Mouse (Mus musculus) hindbrain, embryonic 11.5 days (tissue): ENCODE measurements at regions not wholly inside any gene's neighbourhood (a gene's known extent, or its start where the extent isn't known, plus 50 kb on each side); places are given as distances from the start of the nearest gene placed in this dataset.

Experiments used
- ATAC-seq: fragments of 200-750 bp; cut with Nextera tagmentation; 2 replicates; pipeline ENCODE4 v1.8.0; 2017; ENCODE audit warnings: mild to moderate bottlenecking, moderate TSS enrichment, moderate library complexity; ENCODE audit not compliant: low FRiP score
- DNase-seq: peaks from one replicate; pipeline ENCODE4 v3.0.0-alpha.2; 2015; ENCODE audit warnings: low spot score
- H3K27ac ChIP-seq: fragments of 300-500 bp; sonication (generic); 2 replicates; pipeline ENCODE4 v1.5.1; 2014; ENCODE audit warnings: mild to moderate bottlenecking, low read depth, low read length
- H3K27me3 ChIP-seq: fragments of 300-500 bp; sonication (generic); 2 replicates; pipeline ENCODE4 v1.6.1; 2014; ENCODE audit warnings: mild to moderate bottlenecking, low read length, moderate library complexity, mixed read lengths; ENCODE audit not compliant: control insufficient read depth, insufficient read depth
- H3K36me3 ChIP-seq: fragments of 300-500 bp; sonication (generic); 2 replicates; pipeline ENCODE4 v1.6.1; 2014; ENCODE audit warnings: mild to moderate bottlenecking, low read length, moderate library complexity, mixed read lengths; ENCODE audit not compliant: control insufficient read depth, insufficient read depth
- H3K4me1 ChIP-seq: fragments of 300-500 bp; sonication (generic); replicated peaks from 2 replicates; pipeline ENCODE4 v1.6.1; 2014; ENCODE audit warnings: low read length, mixed read lengths; ENCODE audit not compliant: control insufficient read depth, insufficient read depth
- H3K4me2 ChIP-seq: fragments of 300-500 bp; sonication (generic); replicated peaks from 2 replicates; pipeline ENCODE4 v1.6.1; 2014; ENCODE audit warnings: mild to moderate bottlenecking, low read depth, low read length
- H3K4me3 ChIP-seq: fragments of 300-500 bp; sonication (generic); 2 replicates; pipeline ENCODE4 v1.5.1; 2014; ENCODE audit warnings: low read depth, low read length
- H3K9ac ChIP-seq: fragments of 300-500 bp; sonication (generic); 2 replicates; pipeline ENCODE4 v1.6.1; 2014; ENCODE audit warnings: low read depth, low read length
- H3K9me3 ChIP-seq: fragments of 300-500 bp; sonication (generic); 2 replicates; pipeline ENCODE4 v1.6.1; 2016; ENCODE audit warnings: low read length; ENCODE audit not compliant: control insufficient read depth
- WGBS: fragments of 180-500 bp; shearing (Covaris S2); extraction: QIAGEN DNeasy Blood & Tissue Kit; methylation state at CpG from one replicate; pipeline ENCODE4 v1.1.7; 2014; 5-methylcytosine and 5-hydroxymethylcytosine counted together

GRCm38 (mm10) chr9:61271243-61271642 is 100.9 kb upstream of the Tle3 start:
- Histone ChIP-seq H3K4me2 (no peak overlapping the region), H3K9ac (no peak overlapping the region), H3K27me3 (no peaks in the 10 kb centered on the region), H3K27ac (no peak overlapping the region), H3K9me3 (no peaks in the 10 kb centered on the region), H3K4me1 (no peaks in the 10 kb centered on the region), H3K4me3 (no peak overlapping the region), H3K36me3 (no peaks in the 10 kb centered on the region)
- DNase-seq (no peak), ATAC-seq (no peak)
- WGBS, result 92% methylated on average over 1 of the region's 1 CpGs

- Histone ChIP-seq H3K4me1 (no peaks in the 10 kb centered on the region), H3K9ac (no peak overlapping the region), H3K4me3 (no peak overlapping the region), H3K27me3 (no peaks in the 10 kb centered on the region), H3K36me3 (no peaks in the 10 kb centered on the region), H3K9me3 (no peaks in the 10 kb centered on the region), H3K27ac (no peak overlapping the region), H3K4me2 (no peak overlapping the region)
- ATAC-seq (no peak), DNase-seq (no peak)
- WGBS, result 74% methylated on average over 5 of the region's 5 CpGs
Observed at GRCm38 (mm10) chr9:61271769-61272352, 100.3 kb upstream of the Tle3 start.

- no peak overlapping the region for H3K4me3 ChIP-seq
- H3K9me3 ChIP-seq, result no peaks in the 10 kb centered on the region
- no peak overlapping the region for H3K4me2 ChIP-seq
- WGBS, result 81% methylated on average over 9 of the region's 9 CpGs
- no peak for DNase-seq
- H3K9ac ChIP-seq, result no peak overlapping the region
- no peak overlapping the region for H3K27ac ChIP-seq
- H3K27me3 ChIP-seq, result no peaks in the 10 kb centered on the region
- peaks cover 6% of the 10 kb centered on the region; the same call in 1 of the 2 replicates for H3K4me1 ChIP-seq
- H3K36me3 ChIP-seq, result no peaks in the 10 kb centered on the region
- no peak for ATAC-seq
Observed at GRCm38 (mm10) chr9:61274020-61274419, 98.1 kb upstream of the Tle3 start.

- H3K27me3 ChIP-seq, result peaks cover 4% of the 10 kb centered on the region; the same call in 1 of the 2 replicates
- H3K4me3 ChIP-seq, result no peak overlapping the region
Observed at GRCm38 (mm10) chr9:61277369-61278215, 94.6 kb upstream of the Tle3 start.

GRCm38 (mm10) chr9:61278216-61278758 is 93.9 kb upstream of the Tle3 start:
- H3K36me3 ChIP-seq, result no peaks in the 10 kb centered on the region
- WGBS, result 14% methylated on average over 12 of the region's 12 CpGs
- H3K4me3 ChIP-seq, result no peak overlapping the region
- no peak for DNase-seq
- no peaks in the 10 kb centered on the region for H3K9me3 ChIP-seq
- no peak overlapping the region for H3K9ac ChIP-seq
- 0 out of 2 replicates have a peak, but pooled peaks have one; percentile 19 for ATAC-seq
- H3K4me2 ChIP-seq, result peak overlapping the region; percentile 14; the same call in 1 of the 2 replicates
- 0 out of 2 replicates have a peak overlapping the region, but pooled peaks have one; percentile 27 for H3K27ac ChIP-seq
- H3K4me1 ChIP-seq, result peaks cover 7% of the 10 kb centered on the region; the same call in 1 of the 2 replicates
- peaks cover 4% of the 10 kb centered on the region; the same call in 1 of the 2 replicates for H3K27me3 ChIP-seq

More at GRCm38 (mm10) chr9:61277369-61278215, 94.6 kb upstream of the Tle3 start:
- no peak overlapping the region for H3K9ac ChIP-seq
- no peak overlapping the region for H3K27ac ChIP-seq
- ATAC-seq (peak; percentile 53; the same call in 1 of the 2 replicates), DNase-seq (peak; percentile 71)
- no peaks in the 10 kb centered on the region for H3K9me3 ChIP-seq
- 8% methylated on average over 21 of the region's 21 CpGs for WGBS
- peaks cover 7% of the 10 kb centered on the region; the same call in 1 of the 2 replicates for H3K4me1 ChIP-seq
- H3K4me2 ChIP-seq, result peak overlapping the region; percentile 14; the same call in 1 of the 2 replicates
- H3K36me3 ChIP-seq, result no peaks in the 10 kb centered on the region

GRCm38 (mm10) chr9:61279044-61279543 is 93.1 kb upstream of the Tle3 start:
- DNase-seq, result peak; percentile 58
- no peak overlapping the region for H3K4me3 ChIP-seq
- peak; percentile 75 for ATAC-seq
- peaks cover 7% of the 10 kb centered on the region; the same call in 1 of the 2 replicates for H3K4me1 ChIP-seq
- H3K36me3 ChIP-seq, result no peaks in the 10 kb centered on the region
- H3K4me2 ChIP-seq, result no peak overlapping the region
- H3K9me3 ChIP-seq, result no peaks in the 10 kb centered on the region
- H3K9ac ChIP-seq, result no peak overlapping the region
- H3K27me3 ChIP-seq, result peaks cover 4% of the 10 kb centered on the region; the same call in 1 of the 2 replicates
- peak overlapping the region; percentile 39; the same call in 1 of the 2 replicates for H3K27ac ChIP-seq
- WGBS, result 8% methylated on average over 9 of the region's 9 CpGs

GRCm38 (mm10) chr9:61280856-61281582 is 91.1 kb upstream of the Tle3 start:
- no peak for ATAC-seq
- Histone ChIP-seq H3K9me3 (no peaks in the 10 kb centered on the region), H3K27me3 (peaks cover 4% of the 10 kb centered on the region; the same call in 1 of the 2 replicates), H3K4me2 (no peak overlapping the region), H3K36me3 (no peaks in the 10 kb centered on the region), H3K4me3 (no peak overlapping the region), H3K4me1 (peaks cover 7% of the 10 kb centered on the region; the same call in 1 of the 2 replicates), H3K27ac (no peak overlapping the region), H3K9ac (no peak overlapping the region)
- DNase-seq, result no peak
- WGBS, result 64% methylated on average over 12 of the region's 12 CpGs

- DNase-seq, result no peak
- no peaks in the 10 kb centered on the region for H3K36me3 ChIP-seq
- H3K27me3 ChIP-seq, result peaks cover 4% of the 10 kb centered on the region; the same call in 1 of the 2 replicates
Observed at GRCm38 (mm10) chr9:61283311-61283710, 88.9 kb upstream of the Tle3 start.

More at GRCm38 (mm10) chr9:61283311-61283710, 88.9 kb upstream of the Tle3 start:
- ATAC-seq, result no peak
- H3K9me3 ChIP-seq, result no peaks in the 10 kb centered on the region
- no peak overlapping the region for H3K4me3 ChIP-seq
- peaks cover 7% of the 10 kb centered on the region; the same call in 1 of the 2 replicates for H3K4me1 ChIP-seq
- no peak overlapping the region for H3K27ac ChIP-seq
- WGBS, result 87% methylated on average over 5 of the region's 5 CpGs
- no peak overlapping the region for H3K9ac ChIP-seq
- no peak overlapping the region for H3K4me2 ChIP-seq
